Mouse (Mus musculus) urinary bladder, postnatal 4 days (tissue): Measurements from ENCODE around the gene Ndufb7.

Experiments used
- DNase-seq, 2 experiments: peaks; one replicate each; pipeline ENCODE4 v3.0.0; 2021 to 2022; ENCODE audit warnings: low spot score in 2 of 2

The Ndufb7 gene

GRCm38 (mm10) chr8:83599814-83600213, 33.3 kb downstream of the Ndufb7 start:
- DNase-seq = no peak

DNA sequence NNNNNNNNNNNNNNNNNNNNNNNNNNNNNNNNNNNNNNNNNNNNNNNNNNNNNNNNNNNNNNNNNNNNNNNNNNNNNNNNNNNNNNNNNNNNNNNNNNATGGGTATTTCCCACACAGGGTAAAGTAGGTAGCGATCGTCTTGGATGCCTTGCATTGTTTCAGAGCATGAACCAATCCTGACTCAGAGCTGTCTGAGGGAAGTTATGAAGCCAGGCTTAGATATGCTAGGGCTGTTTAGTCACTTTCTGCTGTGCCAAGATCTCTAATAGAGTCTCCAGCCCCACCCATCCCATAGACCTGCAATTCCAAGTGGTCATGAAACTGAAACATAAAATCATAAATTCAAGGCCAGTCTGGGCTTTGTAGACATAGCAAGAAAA, 36.2 kb downstream of the Ndufb7 start:
- DNase-seq = no peak

DNA sequence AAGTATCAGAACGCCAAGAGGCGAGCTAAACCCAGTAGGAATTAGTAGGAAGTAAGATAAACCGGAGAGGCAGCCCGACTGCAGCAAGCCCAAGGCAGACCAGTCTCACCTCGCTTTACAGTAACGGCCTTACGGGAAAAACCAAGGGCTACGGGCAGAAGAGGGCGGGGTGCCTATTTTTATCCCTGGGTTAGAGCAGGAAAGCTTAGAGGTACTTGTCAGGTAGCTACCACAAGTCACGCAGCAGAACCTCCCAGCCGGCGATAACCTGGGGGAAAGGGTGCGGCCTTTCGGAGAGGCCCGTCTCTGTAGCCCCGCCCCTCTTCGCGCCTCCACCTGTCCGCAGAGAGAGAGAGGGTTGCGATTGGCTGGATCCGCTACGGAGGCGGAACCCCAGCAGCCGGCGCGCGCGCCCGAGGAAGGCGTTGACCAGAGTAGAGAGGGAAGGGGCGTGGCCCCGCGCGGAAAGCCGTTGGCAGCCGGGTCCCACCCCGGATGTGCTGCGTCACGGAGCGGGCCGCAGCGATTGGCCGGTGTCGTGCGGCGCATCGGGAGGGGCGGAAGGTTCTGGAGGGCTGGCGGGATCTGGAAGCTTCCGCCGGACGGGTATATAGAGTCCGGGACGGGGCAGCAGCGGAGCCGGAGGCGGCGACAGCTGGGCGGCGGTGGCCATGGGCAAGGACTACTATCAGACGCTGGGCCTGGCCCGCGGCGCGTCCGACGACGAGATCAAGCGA, 41.4 kb downstream of the Ndufb7 start, which contains the start of the genes Tecr and Dnajb1:
TSS of gene Tecr (minus strand) at position 311 of the 737 bp plus-strand sequence.
TSS of gene Dnajb1 (plus strand) at position 533 of the 737 bp plus-strand sequence.
- peak; percentile 99 to 100 for DNase-seq

DNA sequence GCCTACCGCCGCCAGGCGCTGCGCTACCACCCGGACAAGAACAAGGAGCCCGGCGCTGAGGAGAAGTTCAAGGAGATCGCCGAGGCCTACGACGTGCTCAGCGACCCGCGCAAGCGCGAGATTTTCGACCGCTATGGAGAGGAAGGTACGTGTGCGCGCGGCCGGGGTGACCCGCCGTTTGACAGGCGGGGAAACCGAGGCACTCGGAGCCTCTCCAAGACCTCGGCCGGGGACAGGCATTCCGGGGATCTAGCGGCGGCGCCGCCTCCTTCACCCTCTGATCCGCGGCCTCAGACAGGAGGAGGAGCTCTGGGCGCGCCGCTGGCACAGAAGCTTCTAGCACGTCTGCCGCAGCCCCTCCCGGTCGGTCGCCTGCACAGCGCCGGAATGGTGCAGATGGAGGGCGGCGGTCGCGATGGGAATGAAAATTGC, 41.9 kb downstream of the Ndufb7 start:
- DNase-seq = peak; percentile 80 to 85

DNA sequence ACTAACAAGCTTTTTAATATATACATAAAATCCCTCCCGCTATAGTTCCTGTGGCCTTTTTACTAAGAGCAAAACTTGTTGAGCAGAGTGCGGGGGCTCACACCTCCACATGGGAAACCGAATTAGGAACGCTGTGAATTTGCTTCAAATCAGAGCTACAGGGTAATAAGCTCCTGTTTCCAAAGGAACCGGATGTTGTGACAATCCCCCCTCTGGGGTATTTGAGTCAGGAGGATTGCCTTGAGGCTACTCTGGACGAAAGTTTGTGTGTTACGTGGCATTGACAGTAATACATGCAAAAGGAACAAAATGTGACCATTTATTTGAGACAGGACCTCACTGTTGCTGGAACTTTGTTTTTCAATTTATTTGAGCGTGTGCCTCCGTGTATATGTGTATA, 42.6 kb downstream of the Ndufb7 start:
- DNase-seq = no peak

GRCm38 (mm10) chr8:83609547-83610180, 43.2 kb downstream of the Ndufb7 start:
- DNase-seq = no peak

DNA sequence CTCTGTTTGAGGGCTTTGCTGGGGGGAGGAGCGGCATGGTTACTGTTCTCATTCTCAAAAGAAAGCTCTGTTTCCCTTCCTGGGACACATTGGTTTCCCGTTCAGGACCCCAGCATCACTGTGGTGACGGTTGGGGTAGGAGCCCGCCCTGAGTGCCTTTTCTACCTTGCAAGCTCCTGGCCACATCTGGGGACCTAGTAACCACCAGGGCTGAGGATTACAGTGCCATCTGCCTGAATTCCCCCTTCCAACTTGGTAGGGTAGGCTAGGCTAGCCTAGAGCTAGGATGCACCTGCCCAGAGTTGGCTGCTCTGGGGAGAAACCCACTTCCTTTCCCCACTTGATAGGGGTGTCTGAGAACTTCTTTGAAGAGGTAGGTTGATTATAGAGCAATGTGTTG, 45.5 kb downstream of the Ndufb7 start:
- no peak for DNase-seq

DNA sequence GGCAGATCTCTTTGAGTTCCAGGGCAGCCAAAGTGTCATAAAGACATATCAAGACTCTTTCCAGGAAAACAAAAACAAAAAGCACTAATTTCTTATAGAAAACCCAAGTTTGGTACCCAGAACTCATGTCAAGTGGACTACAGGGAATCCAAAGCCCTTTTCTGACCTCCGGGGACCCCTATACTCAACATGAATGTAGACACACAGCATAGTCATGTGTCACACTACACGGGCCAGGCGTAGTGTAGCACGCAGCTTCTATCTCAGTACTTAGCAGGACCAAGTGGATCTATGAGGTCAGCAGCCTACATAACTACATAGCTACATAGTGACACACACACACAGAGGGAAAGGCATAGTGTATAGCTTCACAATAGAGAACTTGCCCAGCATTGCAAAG, 47.2 kb downstream of the Ndufb7 start:
- no peak for DNase-seq

DNA sequence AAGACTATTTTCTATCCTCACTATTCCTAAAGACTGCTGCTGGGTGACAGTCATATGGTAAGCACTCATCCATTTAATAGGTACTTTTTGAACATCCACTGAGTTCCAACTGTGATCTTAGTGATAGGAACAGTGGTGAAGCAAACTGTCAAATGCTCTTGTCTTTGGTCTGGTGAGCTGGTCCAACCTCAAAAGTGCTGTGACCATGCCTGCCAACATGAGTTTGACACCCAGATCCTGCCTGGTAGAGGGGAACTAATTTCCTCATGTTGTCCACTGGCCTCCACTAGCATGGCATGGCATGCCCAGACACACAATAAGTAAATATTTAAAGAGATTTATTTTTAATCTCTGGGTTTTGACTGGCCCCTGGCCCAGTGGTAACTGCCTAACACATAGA, 50.2 kb downstream of the Ndufb7 start:
- no peak for DNase-seq

DNA sequence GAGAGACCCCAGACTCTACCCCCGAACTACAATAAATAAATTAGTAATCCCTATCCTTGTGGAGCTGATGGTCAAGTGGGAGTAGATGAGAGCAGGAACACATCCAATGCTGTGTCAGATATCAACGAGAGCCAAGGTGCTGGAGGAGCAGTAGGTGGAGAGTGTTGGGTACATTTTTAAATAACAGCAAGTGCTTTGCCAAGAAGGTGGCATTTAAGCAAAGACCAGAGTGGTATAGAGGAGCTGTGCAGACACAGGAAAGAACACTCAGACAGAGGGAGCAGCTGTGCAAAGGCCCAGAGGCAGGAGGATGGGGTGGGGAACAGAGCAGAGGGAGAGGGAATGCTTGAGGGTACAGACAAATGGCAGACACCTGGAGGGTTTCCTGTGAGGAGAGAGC, 50.6 kb downstream of the Ndufb7 start:
- DNase-seq = no peak

DNA sequence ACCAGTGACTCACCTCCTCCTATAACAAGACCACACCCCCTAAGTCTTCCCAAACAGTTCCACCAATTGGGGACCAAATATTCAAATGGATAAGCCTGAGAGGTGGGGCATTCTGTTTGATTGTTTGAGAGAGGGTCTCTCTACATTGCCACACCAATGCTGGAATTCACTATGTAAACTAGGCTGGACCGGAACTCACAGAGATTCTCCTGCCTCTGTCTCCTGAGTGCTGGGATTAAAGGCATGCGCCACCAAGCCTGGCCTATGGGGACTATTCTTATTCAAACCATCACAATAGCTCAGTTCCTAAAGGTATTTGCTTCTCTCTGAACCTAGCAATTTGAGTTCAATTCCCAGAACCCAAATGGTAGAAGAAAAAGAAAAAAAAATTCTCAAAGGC, 52.1 kb downstream of the Ndufb7 start:
- no peak for DNase-seq

GRCm38 (mm10) chr8:83619568-83620285, 53.3 kb downstream of the Ndufb7 start:
- DNase-seq = peak in 1 of 2 experiments; percentile 36
